Mouse (Mus musculus): ENCODE results near the gene Neu2. TPM values are rescaled to one million over a fixed set of nuclear protein-coding genes. Genes with fewer than 3 reads are reported as not detected.

Neu2 gene
- polyA plus RNA-seq, 1 experiment from 2014 or later, result 2.9 TPM

DNA sequence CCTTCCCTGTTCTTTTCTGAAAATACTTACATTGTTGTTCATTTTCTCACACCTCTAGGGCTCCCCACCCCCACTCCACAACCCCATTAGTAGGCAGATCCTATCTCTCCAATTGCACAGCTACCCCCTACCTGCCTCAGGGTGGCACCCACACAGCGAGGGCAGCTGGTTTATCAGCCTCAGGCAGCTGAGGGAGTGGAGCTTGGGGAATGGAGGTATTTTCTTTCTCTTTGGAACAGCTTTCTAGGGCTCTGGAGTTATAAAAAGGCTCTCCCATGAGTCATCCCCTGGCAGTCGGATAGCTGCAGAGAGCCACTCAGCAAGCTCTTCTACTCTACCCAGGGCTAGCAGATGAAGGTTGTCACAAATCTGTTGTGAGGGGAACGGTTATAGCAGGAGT, 84.6 kb downstream of the Neu2 start:
- Histone ChIP-seq H3K4me1 (no peaks in the 10 kb centered on the region), H3K9me3 (no peaks in the 10 kb centered on the region), H3K36me3 (no peaks in the 10 kb centered on the region), H3K4me2 (no peak overlapping the region), H3K4me3 (no peak overlapping the region), H3K9ac (no peak overlapping the region), H3K27me3 (no peaks in the 10 kb centered on the region), H3K27ac (no peak overlapping the region)
- ATAC-seq (ENCODE audit: borderline replicate concordance, extremely low read depth, low FRiP score, low TSS enrichment), result no peak
- 70% methylated on average over 3 of the region's 3 CpGs for WGBS

DNA sequence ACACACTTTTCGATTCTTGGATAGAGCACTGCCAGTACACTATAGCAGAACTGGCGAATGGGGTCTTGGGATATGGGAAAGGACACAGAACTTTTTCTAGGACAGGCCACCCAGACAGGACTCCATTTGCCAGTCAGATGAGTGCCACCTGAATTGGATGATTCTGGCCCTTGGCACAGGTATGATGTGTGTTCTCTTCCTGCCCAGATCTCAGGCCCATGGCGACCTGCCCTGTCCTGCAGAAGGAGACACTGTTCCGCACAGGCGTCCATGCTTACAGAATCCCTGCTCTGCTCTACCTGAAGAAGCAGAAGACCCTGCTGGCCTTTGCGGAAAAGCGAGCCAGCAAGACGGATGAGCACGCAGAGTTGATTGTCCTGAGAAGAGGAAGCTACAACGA, 85.0 kb downstream of the Neu2 start:
- H3K36me3 ChIP-seq, result no peaks in the 10 kb centered on the region
- no peaks in the 10 kb centered on the region for H3K27me3 ChIP-seq
- no peak overlapping the region for H3K9ac ChIP-seq
- H3K9me3 ChIP-seq, result no peaks in the 10 kb centered on the region
- no peak overlapping the region for H3K4me2 ChIP-seq
- 89% methylated on average over 10 of the region's 10 CpGs for WGBS
- H3K4me1 ChIP-seq, result no peaks in the 10 kb centered on the region
- no peak for ATAC-seq (ENCODE audit: borderline replicate concordance, extremely low read depth, low FRiP score, low TSS enrichment)
- no peak overlapping the region for H3K27ac ChIP-seq
- H3K4me3 ChIP-seq, result no peak overlapping the region

DNA sequence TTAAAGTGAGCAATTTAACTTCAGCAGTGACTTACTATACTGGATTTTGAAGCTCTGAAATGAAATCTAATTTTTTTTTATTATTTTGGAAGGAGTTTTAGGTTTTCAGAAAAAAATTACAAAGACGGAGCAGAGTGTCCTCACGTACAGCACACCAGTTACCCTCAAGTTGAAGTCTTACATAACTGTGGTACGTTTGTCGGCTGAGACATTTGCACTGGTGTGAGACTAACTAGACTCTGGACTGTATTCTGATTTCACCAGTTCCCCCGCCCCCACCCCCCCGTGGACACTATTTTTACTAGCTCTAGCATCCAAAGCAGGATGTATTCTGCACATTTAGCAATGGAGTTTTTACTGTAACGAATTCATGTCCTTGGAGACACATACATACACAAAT, 90.8 kb downstream of the Neu2 start:
- H3K27me3 ChIP-seq, result no peaks in the 10 kb centered on the region
- H3K4me2 ChIP-seq, result no peak overlapping the region
- no peaks in the 10 kb centered on the region for H3K4me1 ChIP-seq
- no peak overlapping the region for H3K27ac ChIP-seq
- 71% methylated on average over 7 of the region's 7 CpGs for WGBS
- no peak overlapping the region for H3K9ac ChIP-seq
- H3K36me3 ChIP-seq, result no peaks in the 10 kb centered on the region
- H3K4me3 ChIP-seq, result no peak overlapping the region
- H3K9me3 ChIP-seq, result no peaks in the 10 kb centered on the region
- no peak for ATAC-seq (ENCODE audit: borderline replicate concordance, extremely low read depth, low FRiP score, low TSS enrichment)

DNA sequence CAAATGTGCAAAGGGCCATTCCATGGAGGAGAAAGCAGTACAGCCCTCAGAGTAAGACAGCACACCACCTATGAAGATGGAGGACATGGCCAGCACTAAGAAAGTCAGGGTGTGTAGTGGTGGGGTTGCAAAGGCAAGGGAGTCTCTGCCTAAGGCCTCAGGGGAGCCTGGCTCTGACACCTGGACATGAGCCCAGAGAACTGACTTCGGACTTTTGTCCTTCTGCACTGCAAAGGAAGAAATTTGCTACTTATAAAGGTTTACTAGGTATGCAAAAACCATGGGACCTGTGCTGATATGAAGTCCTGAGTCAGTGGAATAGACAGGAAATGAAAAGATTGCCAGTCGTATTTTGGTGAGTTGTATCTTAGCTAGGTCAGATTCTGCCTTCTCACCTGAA, 92.1 kb downstream of the Neu2 start:
- Histone ChIP-seq H3K9me3 (no peaks in the 10 kb centered on the region), H3K27me3 (no peaks in the 10 kb centered on the region), H3K9ac (no peak overlapping the region), H3K36me3 (no peaks in the 10 kb centered on the region), H3K4me2 (no peak overlapping the region), H3K4me3 (no peak overlapping the region), H3K27ac (no peak overlapping the region), H3K4me1 (no peaks in the 10 kb centered on the region)
- 53% methylated on average over 2 of the region's 2 CpGs for WGBS
- no peak for ATAC-seq (ENCODE audit: borderline replicate concordance, extremely low read depth, low FRiP score, low TSS enrichment)

DNA sequence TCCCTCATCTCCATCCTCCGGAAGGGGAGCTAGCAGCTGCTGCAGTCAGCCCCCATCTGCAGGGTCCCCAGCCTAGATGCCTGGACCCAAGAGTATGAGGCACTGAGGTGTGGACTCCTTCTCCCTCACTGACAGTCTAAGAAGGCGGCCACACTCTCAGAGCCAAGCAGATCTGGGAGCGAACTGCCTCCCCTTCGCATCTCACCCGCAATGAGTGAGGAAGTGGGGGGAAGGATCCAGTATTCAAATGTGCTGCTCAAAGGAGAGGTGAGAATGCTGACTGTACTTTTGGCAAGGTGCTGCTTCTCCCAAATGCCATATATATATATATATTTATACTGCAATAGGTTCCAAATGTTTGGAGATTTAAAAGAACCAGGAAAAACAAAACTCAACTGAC, 93.7 kb downstream of the Neu2 start:
- no peak overlapping the region for H3K4me3 ChIP-seq
- no peaks in the 10 kb centered on the region for H3K36me3 ChIP-seq
- no peaks in the 10 kb centered on the region for H3K4me1 ChIP-seq
- WGBS, result 81% methylated on average over 5 of the region's 5 CpGs
- H3K27ac ChIP-seq, result no peak overlapping the region
- ATAC-seq (ENCODE audit: borderline replicate concordance, extremely low read depth, low FRiP score, low TSS enrichment), result no peak
- no peaks in the 10 kb centered on the region for H3K27me3 ChIP-seq
- no peaks in the 10 kb centered on the region for H3K9me3 ChIP-seq
- no peak overlapping the region for H3K4me2 ChIP-seq
- H3K9ac ChIP-seq, result no peak overlapping the region

DNA sequence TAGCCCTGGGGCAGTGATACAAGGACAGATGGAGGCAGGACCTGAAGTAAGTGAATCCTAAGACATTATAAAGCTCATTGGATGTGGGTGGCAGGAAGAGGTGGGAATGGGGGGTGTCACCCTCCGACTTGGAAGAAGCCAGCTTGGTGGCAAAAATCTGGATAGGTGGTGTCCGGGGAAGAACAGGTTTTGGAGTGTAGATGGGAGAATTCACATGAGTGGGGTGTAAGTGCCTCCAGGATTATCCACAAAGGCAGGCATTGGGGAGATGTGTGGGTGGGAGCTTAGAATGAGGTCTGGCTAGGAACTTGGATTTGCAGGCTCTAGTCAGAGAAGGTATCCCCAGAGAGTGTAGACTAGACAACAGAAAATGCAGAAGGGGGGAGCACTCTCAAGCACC, 95.6 kb downstream of the Neu2 start:
- WGBS, result 69% methylated on average over 2 of the region's 2 CpGs
- H3K27me3 ChIP-seq, result no peaks in the 10 kb centered on the region
- ATAC-seq (ENCODE audit: borderline replicate concordance, extremely low read depth, low FRiP score, low TSS enrichment), result no peak
- no peaks in the 10 kb centered on the region for H3K36me3 ChIP-seq
- H3K9ac ChIP-seq, result no peak overlapping the region
- H3K9me3 ChIP-seq, result no peaks in the 10 kb centered on the region
- no peak overlapping the region for H3K27ac ChIP-seq
- no peak overlapping the region for H3K4me2 ChIP-seq
- no peak overlapping the region for H3K4me3 ChIP-seq
- H3K4me1 ChIP-seq, result no peaks in the 10 kb centered on the region

DNA sequence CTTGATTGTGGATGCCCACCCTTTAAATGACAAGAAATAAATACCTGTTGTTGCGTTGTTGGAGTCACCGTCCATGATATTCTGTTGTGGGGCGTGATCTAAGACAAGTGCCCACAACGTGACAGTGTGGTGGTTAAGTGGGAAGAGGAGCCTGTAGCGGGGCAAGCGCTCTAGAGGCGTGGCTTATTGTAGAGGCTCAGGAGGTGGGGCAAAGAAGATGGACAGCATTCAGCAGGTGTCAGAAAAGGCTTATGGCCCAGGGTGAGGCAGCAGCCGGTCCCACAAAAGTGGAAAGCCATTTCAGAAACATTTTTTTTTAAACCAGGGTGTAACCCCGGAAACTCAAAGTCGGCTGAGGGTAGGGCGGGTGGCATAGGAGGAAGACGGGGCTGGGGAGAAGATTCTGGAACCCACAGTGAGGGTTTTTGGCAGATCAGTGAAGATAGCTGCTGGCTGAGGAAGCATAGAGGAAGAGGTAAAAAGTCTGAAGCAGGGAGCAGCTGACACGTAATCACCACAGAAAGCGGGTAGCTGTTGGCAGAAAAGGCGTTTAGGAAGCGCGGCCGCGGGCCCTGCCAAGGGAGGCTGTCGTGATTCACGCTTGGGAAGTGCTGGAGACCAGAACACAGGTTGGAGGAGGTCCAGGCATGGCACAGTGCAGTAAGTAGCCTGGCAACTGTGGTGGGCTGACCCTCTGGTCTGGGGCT, 97.8 kb downstream of the Neu2 start:
- Histone ChIP-seq H3K36me3 (no peaks in the 10 kb centered on the region), H3K9ac (no peak overlapping the region), H3K4me2 (no peak overlapping the region), H3K4me3 (no peak overlapping the region), H3K9me3 (no peaks in the 10 kb centered on the region), H3K27ac (no peak overlapping the region), H3K27me3 (no peaks in the 10 kb centered on the region), H3K4me1 (no peaks in the 10 kb centered on the region)
- no peak for ATAC-seq (ENCODE audit: borderline replicate concordance, extremely low read depth, low FRiP score, low TSS enrichment)
- 66% methylated on average over 21 of the region's 21 CpGs for WGBS

DNA sequence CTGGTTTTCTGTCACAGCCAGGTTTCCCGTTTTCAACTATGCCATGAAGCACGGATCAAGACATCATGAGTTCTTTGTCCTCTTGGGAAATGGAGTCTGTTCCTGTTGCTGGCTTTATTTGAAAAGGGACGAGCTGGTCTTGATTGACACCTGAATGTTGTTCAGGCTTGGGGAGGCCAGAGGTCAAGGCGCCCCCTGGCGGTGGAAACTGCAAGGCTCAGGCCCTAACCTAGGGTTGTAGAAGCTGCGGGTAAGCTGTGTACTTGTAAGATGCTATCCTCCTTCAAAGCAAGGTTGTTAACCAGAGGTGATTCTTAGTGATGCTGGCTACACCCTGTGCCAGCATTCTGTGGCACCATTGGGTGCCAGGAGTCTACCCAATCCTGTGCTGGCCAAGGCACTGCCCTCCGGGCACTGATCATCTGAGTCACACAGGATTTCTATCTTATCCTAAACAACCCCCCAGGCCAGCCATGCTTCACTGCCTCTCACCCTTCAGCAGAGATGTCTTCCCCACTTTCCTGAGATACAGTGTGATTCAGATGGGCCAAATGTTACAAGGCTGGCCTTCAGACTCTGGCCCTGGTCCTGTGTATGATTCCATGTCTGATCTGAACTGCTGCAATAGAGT, 98.8 kb downstream of the Neu2 start:
- Histone ChIP-seq H3K4me2 (no peak overlapping the region), H3K9ac (no peak overlapping the region), H3K4me3 (no peak overlapping the region), H3K4me1 (no peaks in the 10 kb centered on the region), H3K27me3 (no peaks in the 10 kb centered on the region), H3K9me3 (no peaks in the 10 kb centered on the region), H3K27ac (no peak overlapping the region), H3K36me3 (no peaks in the 10 kb centered on the region)
- 36% methylated on average over 7 of the region's 7 CpGs for WGBS
- ATAC-seq (ENCODE audit: borderline replicate concordance, extremely low read depth, low FRiP score, low TSS enrichment), result no peak

DNA sequence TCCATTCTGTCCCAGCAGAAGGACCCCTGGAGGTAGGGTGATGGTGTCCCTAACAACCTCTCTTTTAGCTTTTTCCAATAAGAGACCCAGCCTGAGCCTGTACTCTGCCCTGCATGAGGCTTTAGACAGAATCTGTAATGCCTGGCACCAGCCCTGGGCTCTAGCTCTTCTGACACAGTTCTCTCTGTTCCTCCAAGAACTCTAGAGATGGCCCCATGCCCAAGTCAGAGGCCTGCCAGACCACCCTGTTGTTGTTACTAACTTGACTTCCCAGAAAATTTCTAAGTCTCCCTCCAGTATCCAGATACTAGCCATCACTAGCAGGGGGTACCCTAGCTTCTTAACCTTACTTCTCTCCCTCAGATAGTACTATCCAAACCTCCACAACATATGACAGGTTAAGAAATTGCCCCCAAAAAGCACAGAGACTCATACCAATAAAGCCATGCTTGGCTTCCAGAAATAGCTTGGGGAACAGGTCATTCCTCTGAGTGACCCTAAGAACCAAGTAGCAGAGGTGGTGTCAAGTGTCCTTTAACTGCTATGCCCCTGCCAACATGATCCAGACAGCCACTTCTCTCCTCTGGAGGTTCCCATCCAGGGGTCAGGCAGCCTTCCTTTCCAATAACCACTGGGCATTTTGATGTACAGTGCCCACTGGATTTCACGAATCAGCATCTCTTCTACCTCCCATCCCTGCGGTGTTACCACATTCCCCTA, 105.0 kb downstream of the Neu2 start:
- Histone ChIP-seq H3K27ac (no peak overlapping the region), H3K9ac (no peak overlapping the region), H3K4me2 (no peak overlapping the region), H3K27me3 (no peaks in the 10 kb centered on the region), H3K4me1 (no peaks in the 10 kb centered on the region), H3K36me3 (no peaks in the 10 kb centered on the region), H3K9me3 (no peaks in the 10 kb centered on the region), H3K4me3 (no peak overlapping the region)
- no peak for ATAC-seq (ENCODE audit: borderline replicate concordance, extremely low read depth, low FRiP score, low TSS enrichment)
- 88% methylated on average over 2 of the region's 2 CpGs for WGBS

DNA sequence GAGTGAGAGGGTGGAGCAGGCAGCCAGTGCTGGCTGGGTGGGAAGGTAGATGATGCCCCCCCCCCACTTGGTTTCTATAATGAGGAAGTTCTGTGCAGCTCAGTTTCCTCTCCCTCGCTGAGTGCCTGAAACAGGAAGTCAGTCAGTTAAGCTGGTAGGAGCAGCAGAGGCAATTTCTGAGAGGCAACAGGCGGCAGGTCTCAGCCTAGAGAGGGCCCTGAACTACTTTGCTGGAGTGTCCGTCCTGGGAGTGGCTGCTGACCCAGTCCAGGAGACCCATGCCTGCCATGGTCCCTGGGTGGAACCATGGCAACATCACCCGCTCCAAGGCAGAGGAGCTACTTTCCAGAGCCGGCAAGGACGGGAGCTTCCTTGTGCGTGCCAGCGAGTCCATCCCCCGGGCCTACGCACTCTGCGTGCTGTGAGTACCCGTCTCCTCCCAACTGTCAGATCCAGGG, 110.6 kb downstream of the Neu2 start, which contains the start of gene Inpp5d:
Gene Inpp5d (plus strand): TSS at position 102 of the 458 bp plus-strand sequence.
- Histone ChIP-seq H3K27ac (peak within 1 kb of the TSS; percentile 63), H3K9ac (0 out of 2 replicates have a peak within 1 kb of the TSS, but pooled peaks have one; percentile 36), H3K36me3 (no peaks in the 10 kb centered on the region), H3K4me3 (peak within 1 kb of the TSS; percentile 38), H3K4me1 (no peaks in the 10 kb centered on the region), H3K4me2 (peak within 1 kb of the TSS; percentile 46), H3K9me3 (no peaks in the 10 kb centered on the region), H3K27me3 (no peaks in the 10 kb centered on the region)
- 66% methylated on average over 12 of the region's 12 CpGs for WGBS
- peak; percentile 67 for ATAC-seq (ENCODE audit: borderline replicate concordance, extremely low read depth, low FRiP score, low TSS enrichment)

DNA sequence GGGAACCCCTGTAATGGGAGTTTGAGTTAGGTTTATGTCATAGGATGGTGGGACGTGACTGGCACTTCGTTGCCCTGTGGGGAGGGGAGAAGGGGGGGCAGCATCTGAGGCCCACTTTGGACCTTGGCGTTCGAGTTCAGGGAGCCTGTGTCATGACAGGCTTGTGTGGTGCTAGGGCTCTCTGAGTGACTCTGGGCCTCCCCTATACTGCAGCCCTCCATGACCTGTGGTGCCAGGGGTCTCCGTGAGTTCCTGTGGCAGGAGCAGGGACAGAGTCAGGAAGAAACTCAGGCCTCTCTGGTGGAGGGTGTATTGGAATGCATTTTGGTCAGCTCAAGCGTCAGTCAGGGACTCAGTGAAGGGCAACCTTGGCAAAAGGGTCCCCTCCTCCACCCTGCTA, 111.0 kb downstream of the Neu2 start:
- Histone ChIP-seq H3K4me2 (peak overlapping the region; percentile 46), H3K27ac (peak overlapping the region; percentile 63), H3K4me3 (peak overlapping the region; percentile 38), H3K9me3 (no peaks in the 10 kb centered on the region), H3K9ac (0 out of 2 replicates have a peak overlapping the region, but pooled peaks have one; percentile 36), H3K27me3 (no peaks in the 10 kb centered on the region), H3K4me1 (no peaks in the 10 kb centered on the region), H3K36me3 (no peaks in the 10 kb centered on the region)
- ATAC-seq (ENCODE audit: borderline replicate concordance, extremely low read depth, low FRiP score, low TSS enrichment), result no peak
- WGBS, result 61% methylated on average over 6 of the region's 6 CpGs
